Mouse (Mus musculus): ENCODE measurements around the gene Misp. TPM values are rescaled to one million over a fixed set of nuclear protein-coding genes. Genes with fewer than 3 reads are reported as not detected.

Gene Misp
- polyA plus RNA-seq, 1 experiment from 2014 or later, result 141 TPM

- Histone ChIP-seq H3K36me3 (no peaks in the 10 kb centered on the region), H3K4me2 (replicated peaks) (no peak overlapping the region), H3K9ac (no peak overlapping the region), H3K9me3 (no peaks in the 10 kb centered on the region), H3K4me1 (replicated peaks) (peaks cover 18% of the 10 kb centered on the region), H3K27me3 (replicated peaks) (no peaks in the 10 kb centered on the region), H3K27ac (no peak overlapping the region), H3K4me3 (replicated peaks) (no peak overlapping the region)
- ATAC-seq, result no peak
- WGBS, result 43% methylated on average over 27 of the region's 27 CpGs
These were observed 36.6 kb upstream of the Misp start for GRCm38 (mm10) chr10:79783920-79784800.

- Histone ChIP-seq H3K36me3 (no peaks in the 10 kb centered on the region), H3K9ac (no peak overlapping the region), H3K4me3 (replicated peaks) (no peak overlapping the region), H3K27me3 (replicated peaks) (no peaks in the 10 kb centered on the region), H3K4me2 (replicated peaks) (no peak overlapping the region), H3K9me3 (no peaks in the 10 kb centered on the region), H3K27ac (no peak overlapping the region), H3K4me1 (replicated peaks) (0 out of 2 replicates have a peak, but pooled peaks cover 2% of the 10 kb centered on the region)
- no peak for ATAC-seq
- WGBS, result 35% methylated on average over 7 of the region's 7 CpGs
These were observed 32.2 kb upstream of the Misp start for GRCm38 (mm10) chr10:79788386-79789158.

- H3K36me3 ChIP-seq, result no peaks in the 10 kb centered on the region
- WGBS, result 73% methylated on average over 2 of the region's 2 CpGs
- no peak overlapping the region for H3K4me2 ChIP-seq (replicated peaks)
- no peak overlapping the region for H3K4me3 ChIP-seq (replicated peaks)
- no peak overlapping the region for H3K9ac ChIP-seq
- peaks cover 11% of the 10 kb centered on the region for H3K4me1 ChIP-seq (replicated peaks)
- H3K27ac ChIP-seq, result no peak overlapping the region
- H3K27me3 ChIP-seq (replicated peaks), result no peaks in the 10 kb centered on the region
- ATAC-seq, result no peak
- no peaks in the 10 kb centered on the region for H3K9me3 ChIP-seq
These were observed 31.2 kb upstream of the Misp start for GRCm38 (mm10) chr10:79789581-79789980.

DNA sequence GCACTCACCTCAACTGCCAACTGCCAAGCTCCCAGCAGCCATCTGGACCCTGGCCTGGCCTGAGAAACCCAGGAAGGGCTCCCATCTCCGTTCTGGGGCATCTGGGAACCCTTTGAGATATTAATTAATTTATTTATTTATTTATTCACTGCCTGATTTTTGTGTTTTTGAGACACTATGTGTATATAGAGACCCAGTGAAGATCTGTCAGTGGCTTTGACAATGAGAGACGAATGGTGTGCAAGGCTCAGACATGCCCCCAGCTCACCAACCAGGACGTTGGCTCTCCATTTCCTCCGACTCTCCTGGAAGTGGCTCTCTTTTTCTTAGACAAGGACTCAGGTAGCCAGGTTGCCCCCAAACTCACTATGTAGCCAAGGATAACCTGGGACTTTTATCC is 29.9 kb upstream of the Misp start, which contains the start of gene Prss57:
Prss57 (minus strand) TSS at position 101 of the 400 bp plus-strand sequence.
- ATAC-seq, result no peak
- Histone ChIP-seq H3K4me3 (replicated peaks) (no peak within 1 kb of the TSS), H3K9me3 (no peaks in the 10 kb centered on the region), H3K9ac (no peak within 1 kb of the TSS), H3K4me1 (replicated peaks) (peaks cover 16% of the 10 kb centered on the region), H3K4me2 (replicated peaks) (no peak within 1 kb of the TSS), H3K36me3 (no peaks in the 10 kb centered on the region), H3K27me3 (replicated peaks) (no peaks in the 10 kb centered on the region), H3K27ac (no peak within 1 kb of the TSS)
- 86% methylated on average over 4 of the region's 4 CpGs for WGBS

DNA sequence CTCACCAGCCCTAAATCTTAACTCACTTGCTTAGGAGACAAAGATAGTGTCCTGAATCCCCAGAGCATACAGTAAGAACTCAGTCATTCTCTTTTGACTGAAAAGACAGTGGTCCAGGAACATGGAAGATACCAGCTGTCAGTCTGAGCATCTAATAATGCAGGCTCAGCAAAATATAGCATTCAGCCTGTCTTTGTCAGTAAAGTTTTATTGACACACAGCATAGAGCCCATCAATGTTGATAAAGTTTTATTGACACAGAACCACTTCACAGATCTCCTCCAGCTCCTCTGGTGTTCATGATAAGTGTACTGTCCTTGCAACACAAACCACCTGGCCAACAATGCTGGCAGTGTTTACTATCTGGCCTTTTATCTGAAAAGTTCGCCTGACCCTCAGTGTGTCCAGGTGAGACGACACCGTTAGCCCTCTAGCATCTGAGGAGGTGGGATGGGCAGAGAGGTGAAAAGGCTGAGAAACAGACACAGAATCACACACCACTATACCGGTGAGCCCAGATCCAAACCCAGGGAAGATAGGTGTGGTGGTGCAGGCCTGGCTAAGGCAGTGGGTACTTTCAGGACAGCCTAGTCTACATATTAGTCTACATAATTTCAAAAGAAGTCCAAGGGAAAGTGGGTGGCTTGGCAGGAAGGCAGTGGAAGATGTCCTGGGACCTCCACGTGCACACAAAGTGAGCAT is 28.3 kb upstream of the Misp start:
- peaks cover 22% of the 10 kb centered on the region for H3K4me1 ChIP-seq (replicated peaks)
- ATAC-seq, result no peak
- H3K4me2 ChIP-seq (replicated peaks), result no peak overlapping the region
- no peak overlapping the region for H3K4me3 ChIP-seq (replicated peaks)
- H3K9me3 ChIP-seq, result no peaks in the 10 kb centered on the region
- 73% methylated on average over 5 of the region's 5 CpGs for WGBS
- no peak overlapping the region for H3K27ac ChIP-seq
- no peaks in the 10 kb centered on the region for H3K27me3 ChIP-seq (replicated peaks)
- H3K36me3 ChIP-seq, result no peaks in the 10 kb centered on the region
- no peak overlapping the region for H3K9ac ChIP-seq

DNA sequence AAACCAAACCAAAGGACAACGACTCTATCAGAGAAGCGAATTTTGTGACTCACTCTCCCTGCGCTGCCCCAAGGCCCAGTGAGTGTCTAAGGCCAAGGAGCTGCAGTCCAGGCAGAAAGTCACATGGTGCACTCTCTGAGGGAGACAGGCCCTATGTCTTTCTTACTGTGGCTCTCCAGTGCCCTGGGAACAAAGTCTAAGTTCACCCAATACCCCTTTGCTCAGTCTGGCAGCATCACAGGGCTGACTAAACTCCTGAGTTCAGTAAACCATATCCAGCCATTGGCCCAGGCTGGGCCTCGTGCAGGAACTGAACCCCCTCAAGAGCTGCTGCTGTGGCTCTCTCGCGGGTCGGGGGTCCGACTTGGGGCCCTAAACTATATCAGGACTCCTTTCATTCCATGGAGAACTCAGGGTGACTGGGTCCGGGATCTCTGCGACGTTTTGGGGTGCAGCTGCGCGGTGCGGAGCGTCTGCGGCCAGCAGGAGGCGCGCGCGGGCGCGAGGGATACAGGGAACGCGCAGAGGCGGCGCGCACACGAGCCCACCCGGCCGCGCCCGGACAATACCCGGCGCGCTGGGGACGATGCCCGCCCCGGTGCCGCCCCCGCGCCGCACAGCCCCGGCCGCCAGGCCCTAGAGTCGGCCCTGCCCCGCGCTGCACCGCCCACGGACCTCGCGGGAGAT is 27.6 kb upstream of the Misp start, which contains the start of gene Palm:
Palm (plus strand) TSS at position 522 of the 687 bp plus-strand sequence.
- Histone ChIP-seq H3K27me3 (replicated peaks) (no peaks in the 10 kb centered on the region), H3K36me3 (no peaks in the 10 kb centered on the region), H3K4me2 (replicated peaks) (peak within 1 kb of the TSS; percentile 86), H3K4me1 (replicated peaks) (peaks cover 24% of the 10 kb centered on the region), H3K9ac (peak within 1 kb of the TSS; percentile 68), H3K4me3 (replicated peaks) (peak within 1 kb of the TSS; percentile 66), H3K9me3 (no peaks in the 10 kb centered on the region), H3K27ac (peak within 1 kb of the TSS; percentile 63)
- ATAC-seq, result peak; percentile 72
- WGBS, result 5% methylated on average over 51 of the region's 51 CpGs

DNA sequence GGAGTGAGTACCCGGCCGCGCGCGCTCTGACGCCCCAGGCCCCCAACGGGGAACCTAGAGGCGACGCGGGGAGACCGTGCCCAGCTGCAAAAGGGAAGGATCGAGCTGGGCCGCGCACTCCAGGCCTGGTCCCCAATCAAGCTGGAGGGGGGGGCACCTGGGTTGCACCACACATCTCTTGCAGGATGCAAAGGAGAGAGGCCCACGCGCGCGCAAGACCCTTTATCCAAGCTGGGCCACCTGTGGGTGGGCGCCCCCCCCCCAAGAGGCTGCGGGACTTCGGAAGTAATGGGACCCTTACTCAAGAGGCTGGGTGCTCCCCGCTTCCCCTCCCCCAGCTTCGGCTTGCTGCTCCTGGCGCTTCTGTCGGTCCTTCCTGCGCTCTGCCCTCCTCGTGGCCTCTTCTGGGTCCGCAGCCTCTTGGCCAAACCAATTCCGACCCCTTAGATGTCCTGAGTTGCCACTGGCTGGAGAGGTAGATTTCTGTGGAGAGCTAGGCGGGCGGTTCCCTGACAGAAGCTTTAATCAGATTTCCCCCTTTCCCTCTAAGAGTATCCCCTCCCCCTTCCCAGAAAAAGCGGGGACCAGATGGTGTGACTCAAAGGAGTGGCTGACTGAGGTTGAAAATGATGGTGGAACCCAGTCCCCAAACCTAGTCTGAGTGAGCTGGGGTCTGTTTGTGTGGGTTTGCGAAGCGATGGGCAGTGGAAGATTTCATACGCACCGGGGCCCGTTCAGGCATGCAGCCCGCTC is 26.9 kb upstream of the Misp start:
- peak overlapping the region; percentile 68 for H3K9ac ChIP-seq
- WGBS, result 3% methylated on average over 38 of the region's 38 CpGs
- ATAC-seq, result peak; percentile 15; the same call in 1 of the 2 replicates
- H3K9me3 ChIP-seq, result no peaks in the 10 kb centered on the region
- H3K36me3 ChIP-seq, result no peaks in the 10 kb centered on the region
- no peaks in the 10 kb centered on the region for H3K27me3 ChIP-seq (replicated peaks)
- peak overlapping the region; percentile 63 for H3K27ac ChIP-seq
- H3K4me1 ChIP-seq (replicated peaks), result peaks cover 24% of the 10 kb centered on the region
- peak overlapping the region; percentile 86 for H3K4me2 ChIP-seq (replicated peaks)
- H3K4me3 ChIP-seq (replicated peaks), result peak overlapping the region; percentile 66

DNA sequence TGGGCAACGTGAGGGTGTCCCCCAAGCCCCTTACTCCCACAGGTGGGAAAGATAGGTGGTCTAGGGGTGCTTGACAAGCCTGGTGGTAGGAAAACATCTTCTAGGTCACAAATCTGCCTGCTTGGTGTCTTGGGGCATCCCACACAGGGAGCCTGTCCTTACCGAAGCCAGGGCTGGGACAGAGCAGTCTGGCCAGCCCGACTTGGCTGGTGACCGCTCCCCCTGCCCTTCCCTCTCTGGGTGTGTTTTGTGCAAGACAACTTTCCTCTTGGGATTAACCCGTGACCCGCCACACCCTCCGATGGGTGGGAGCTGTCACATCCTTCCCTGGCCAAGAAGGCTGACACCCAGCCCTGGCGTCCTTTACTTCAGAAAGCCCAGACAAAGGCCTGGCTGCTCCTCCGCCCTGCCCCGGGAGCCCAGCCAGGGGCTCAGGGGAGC is 26.3 kb upstream of the Misp start:
- 16% methylated on average over 10 of the region's 10 CpGs for WGBS
- Histone ChIP-seq H3K27me3 (replicated peaks) (no peaks in the 10 kb centered on the region), H3K9ac (peak overlapping the region; percentile 68), H3K9me3 (no peaks in the 10 kb centered on the region), H3K36me3 (no peaks in the 10 kb centered on the region), H3K4me1 (replicated peaks) (peaks cover 24% of the 10 kb centered on the region), H3K4me3 (replicated peaks) (peak overlapping the region; percentile 66), H3K4me2 (replicated peaks) (peak overlapping the region; percentile 86), H3K27ac (peak overlapping the region; percentile 63)
- ATAC-seq, result peak; percentile 36; the same call in 1 of the 2 replicates

GRCm38 (mm10) chr10:79795905-79796304 is 24.9 kb upstream of the Misp start:
- H3K9me3 ChIP-seq, result no peaks in the 10 kb centered on the region
- ATAC-seq, result no peak
- H3K27me3 ChIP-seq (replicated peaks), result no peaks in the 10 kb centered on the region
- no peak overlapping the region for H3K4me2 ChIP-seq (replicated peaks)
- H3K4me1 ChIP-seq (replicated peaks), result peaks cover 24% of the 10 kb centered on the region
- no peaks in the 10 kb centered on the region for H3K36me3 ChIP-seq
- no peak overlapping the region for H3K4me3 ChIP-seq (replicated peaks)
- WGBS, result 98% methylated on average over 3 of the region's 3 CpGs
- no peak overlapping the region for H3K9ac ChIP-seq
- H3K27ac ChIP-seq, result no peak overlapping the region

- no peak overlapping the region for H3K9ac ChIP-seq
These were observed 23.5 kb upstream of the Misp start for GRCm38 (mm10) chr10:79797326-79797725.

More at GRCm38 (mm10) chr10:79797326-79797725, 23.5 kb upstream of the Misp start:
- peaks cover 30% of the 10 kb centered on the region for H3K4me1 ChIP-seq (replicated peaks)
- no peaks in the 10 kb centered on the region for H3K27me3 ChIP-seq (replicated peaks)
- no peak overlapping the region for H3K27ac ChIP-seq
- H3K9me3 ChIP-seq, result no peaks in the 10 kb centered on the region
- WGBS, result 44% methylated on average over 15 of the region's 15 CpGs
- no peaks in the 10 kb centered on the region for H3K36me3 ChIP-seq
- ATAC-seq, result no peak
- no peak overlapping the region for H3K4me3 ChIP-seq (replicated peaks)
- no peak overlapping the region for H3K4me2 ChIP-seq (replicated peaks)
